Mouse (Mus musculus): ENCODE results near the gene Nhsl1.

Gene Nhsl1

GRCm38 (mm10) chr10:18350781-18351180, 32.0 kb downstream of the Nhsl1 start:
- DNase-seq: no peak

- no peak for DNase-seq
These were observed 34.2 kb downstream of the Nhsl1 start for GRCm38 (mm10) chr10:18352937-18353336.

GRCm38 (mm10) chr10:18354103-18354502, 35.3 kb downstream of the Nhsl1 start:
- no peak for DNase-seq

- no peak for DNase-seq
These were observed 37.7 kb downstream of the Nhsl1 start for GRCm38 (mm10) chr10:18356461-18356860.

- no peak for DNase-seq
These were observed 38.4 kb downstream of the Nhsl1 start for GRCm38 (mm10) chr10:18357212-18357611.

- DNase-seq: no peak
These were observed 39.7 kb downstream of the Nhsl1 start for GRCm38 (mm10) chr10:18358461-18358860.

- no peak for DNase-seq
These were observed 41.4 kb downstream of the Nhsl1 start for GRCm38 (mm10) chr10:18360175-18360574.

- no peak for DNase-seq
These were observed 46.6 kb downstream of the Nhsl1 start for GRCm38 (mm10) chr10:18365432-18365831.

GRCm38 (mm10) chr10:18366697-18367096, 47.9 kb downstream of the Nhsl1 start:
- DNase-seq: no peak

GRCm38 (mm10) chr10:18368111-18368510, 49.3 kb downstream of the Nhsl1 start:
- DNase-seq: no peak

GRCm38 (mm10) chr10:18370475-18371286, 51.9 kb downstream of the Nhsl1 start:
- DNase-seq: no peak

- no peak for DNase-seq
These were observed 53.1 kb downstream of the Nhsl1 start for GRCm38 (mm10) chr10:18371866-18372265.

GRCm38 (mm10) chr10:18375301-18375700, 56.5 kb downstream of the Nhsl1 start:
- DNase-seq: no peak

- no peak for DNase-seq
These were observed 66.0 kb downstream of the Nhsl1 start for GRCm38 (mm10) chr10:18384766-18385165.

GRCm38 (mm10) chr10:18386224-18386623, 67.4 kb downstream of the Nhsl1 start:
- DNase-seq: no peak

GRCm38 (mm10) chr10:18388784-18389575, 70.2 kb downstream of the Nhsl1 start:
- DNase-seq: peak; percentile 40

- DNase-seq: no peak
These were observed 71.2 kb downstream of the Nhsl1 start for GRCm38 (mm10) chr10:18390004-18390403.

- peak; percentile 45 for DNase-seq
These were observed 72.8 kb downstream of the Nhsl1 start for GRCm38 (mm10) chr10:18391608-18392007.

GRCm38 (mm10) chr10:18392268-18392667, 73.5 kb downstream of the Nhsl1 start:
- no peak for DNase-seq

- DNase-seq: peak; percentile 9
These were observed 75.0 kb downstream of the Nhsl1 start for GRCm38 (mm10) chr10:18393740-18394139.

GRCm38 (mm10) chr10:18394270-18394669, 75.5 kb downstream of the Nhsl1 start:
- no peak for DNase-seq

- no peak for DNase-seq
These were observed 81.4 kb downstream of the Nhsl1 start for GRCm38 (mm10) chr10:18400089-18400644.

- DNase-seq: no peak
These were observed 82.2 kb downstream of the Nhsl1 start for GRCm38 (mm10) chr10:18400998-18401397.

- DNase-seq: no peak
These were observed 85.2 kb downstream of the Nhsl1 start for GRCm38 (mm10) chr10:18403992-18404391.

Measured in thymus, postnatal 25 days (tissue).